Mouse (Mus musculus) cerebellum, adult 18-20 months (tissue): ENCODE measurements around the gene Wars.
"Not testable (repeated sequence)": the region's sequence is repeated elsewhere in the genome, so short reads cannot be mapped to it uniquely, and the experiment has no call there.

ENCODE experiments used
- DNase-seq, 2 experiments: peaks; one replicate each; pipeline ENCODE4 v3.0.0; 2021

The Wars gene

GRCm38 (mm10) chr12:108855081-108855480 lies 38.9 kb downstream of the Wars start:
- no peak for DNase-seq

GRCm38 (mm10) chr12:108852822-108853221 lies 41.2 kb downstream of the Wars start:
- DNase-seq, result no peak

- no peak for DNase-seq
Observed at GRCm38 (mm10) chr12:108850886-108851285, 43.1 kb downstream of the Wars start.

- no peak for DNase-seq
Observed at GRCm38 (mm10) chr12:108850129-108850528, 43.8 kb downstream of the Wars start.

- DNase-seq, result no peak
Observed at GRCm38 (mm10) chr12:108849488-108850022, 44.4 kb downstream of the Wars start.

- not testable (repeated sequence) for DNase-seq
Observed at GRCm38 (mm10) chr12:108848033-108848432, 45.9 kb downstream of the Wars start.

GRCm38 (mm10) chr12:108842663-108843062 lies 51.3 kb downstream of the Wars start:
- no peak for DNase-seq

GRCm38 (mm10) chr12:108841181-108841580 lies 52.8 kb downstream of the Wars start:
- no peak for DNase-seq

- no peak for DNase-seq
Observed at GRCm38 (mm10) chr12:108836722-108837121, 57.3 kb downstream of the Wars start.

GRCm38 (mm10) chr12:108835840-108836409 lies 58.0 kb downstream of the Wars start, which contains the start of the genes Slc25a29 and Slc25a47:
Slc25a29 (minus strand) TSS chr12:108835883.
Slc25a47 (plus strand) TSS chr12:108836046.
- peak; percentile 98 to 99 for DNase-seq

- DNase-seq, result peak in 1 of 2 experiments; percentile 79
Observed at GRCm38 (mm10) chr12:108835208-108835839, 58.6 kb downstream of the Wars start.

- peak; percentile 50 to 54 for DNase-seq
Observed at GRCm38 (mm10) chr12:108834786-108835185, 59.2 kb downstream of the Wars start.

GRCm38 (mm10) chr12:108834337-108834736 lies 59.6 kb downstream of the Wars start:
- DNase-seq, result no peak

GRCm38 (mm10) chr12:108833408-108833807 lies 60.6 kb downstream of the Wars start:
- DNase-seq, result no peak

- peak; percentile 81 for DNase-seq
Observed at GRCm38 (mm10) chr12:108832851-108833250, 61.1 kb downstream of the Wars start.

- peak; percentile 57 to 75 for DNase-seq
Observed at GRCm38 (mm10) chr12:108831966-108832643, 61.9 kb downstream of the Wars start.

- no peak for DNase-seq
Observed at GRCm38 (mm10) chr12:108830358-108830757, 63.6 kb downstream of the Wars start.

- DNase-seq, result no peak
Observed at GRCm38 (mm10) chr12:108829636-108830035, 64.3 kb downstream of the Wars start.

GRCm38 (mm10) chr12:108827641-108828040 lies 66.3 kb downstream of the Wars start:
- no peak for DNase-seq

GRCm38 (mm10) chr12:108826958-108827535 lies 66.9 kb downstream of the Wars start:
- peak; percentile 67 to 83 for DNase-seq

- DNase-seq, result peak; percentile 90 to 92
Observed at GRCm38 (mm10) chr12:108826282-108826957, 67.6 kb downstream of the Wars start.

- DNase-seq, result peak in 1 of 2 experiments; percentile 36
Observed at GRCm38 (mm10) chr12:108825561-108826224, 68.3 kb downstream of the Wars start.
